Mouse (Mus musculus) T-cell, adult 2 months (primary cell): ENCODE measurements around the gene Tcf7l2.

Source experiments
- DNase-seq: peaks from one replicate; pipeline ENCODE4 v3.0.0; 2022; ENCODE audit warnings: low spot score

The Tcf7l2 gene

GRCm38 (mm10) chr19:55732499-55732898, 9.1 kb upstream of the Tcf7l2 start:
- DNase-seq = no peak

GRCm38 (mm10) chr19:55732994-55733393, 8.6 kb upstream of the Tcf7l2 start:
- no peak for DNase-seq

- DNase-seq = no peak
Measured at GRCm38 (mm10) chr19:55736016-55736415, 5.6 kb upstream of the Tcf7l2 start.

- DNase-seq = no peak
Measured at GRCm38 (mm10) chr19:55739713-55740112, 1.9 kb upstream of the Tcf7l2 start.

- no peak for DNase-seq
Measured at GRCm38 (mm10) chr19:55740753-55741438, 724 bp upstream of the Tcf7l2 start.

GRCm38 (mm10) chr19:55742386-55743000, 873 bp downstream of the Tcf7l2 start:
- DNase-seq = peak; percentile 2

- DNase-seq = peak; percentile 5
Measured at GRCm38 (mm10) chr19:55743001-55743556, 1.5 kb downstream of the Tcf7l2 start.

- peak; percentile 7 for DNase-seq
Measured at GRCm38 (mm10) chr19:55743557-55744441, 2.2 kb downstream of the Tcf7l2 start.

- DNase-seq = no peak
Measured at GRCm38 (mm10) chr19:55744576-55745191, 3.1 kb downstream of the Tcf7l2 start.

GRCm38 (mm10) chr19:55745192-55745578, 3.6 kb downstream of the Tcf7l2 start:
- no peak for DNase-seq

GRCm38 (mm10) chr19:55746241-55746640, 4.6 kb downstream of the Tcf7l2 start:
- no peak for DNase-seq

- no peak for DNase-seq
Measured at GRCm38 (mm10) chr19:55747237-55747925, 5.8 kb downstream of the Tcf7l2 start.

- DNase-seq = no peak
Measured at GRCm38 (mm10) chr19:55747926-55748291, 6.3 kb downstream of the Tcf7l2 start.

GRCm38 (mm10) chr19:55748801-55749200, 7.2 kb downstream of the Tcf7l2 start:
- DNase-seq = no peak

- no peak for DNase-seq
Measured at GRCm38 (mm10) chr19:55749532-55749931, 7.9 kb downstream of the Tcf7l2 start.

GRCm38 (mm10) chr19:55750048-55750447, 8.4 kb downstream of the Tcf7l2 start:
- DNase-seq = no peak

- DNase-seq = no peak
Measured at GRCm38 (mm10) chr19:55750465-55750864, 8.8 kb downstream of the Tcf7l2 start.

GRCm38 (mm10) chr19:55752861-55753260, 11.2 kb downstream of the Tcf7l2 start:
- DNase-seq = no peak

GRCm38 (mm10) chr19:55754303-55754702, 12.7 kb downstream of the Tcf7l2 start:
- no peak for DNase-seq

GRCm38 (mm10) chr19:55755462-55755861, 13.8 kb downstream of the Tcf7l2 start:
- DNase-seq = no peak

GRCm38 (mm10) chr19:55756707-55757106, 15.1 kb downstream of the Tcf7l2 start:
- DNase-seq = no peak

- DNase-seq = no peak
Measured at GRCm38 (mm10) chr19:55757403-55757802, 15.8 kb downstream of the Tcf7l2 start.
